Mouse (Mus musculus) urinary bladder, adult 2 months (tissue): ENCODE measurements around the gene Gab3. TPM values are rescaled to one million over a fixed set of nuclear protein-coding genes. Genes with fewer than 3 reads are reported as not detected.
"Not testable (repeated sequence)": the region's sequence is repeated elsewhere in the genome, so short reads cannot be mapped to it uniquely, and the experiment has no call there.

Experiments used
- DNase-seq: peaks from one replicate; pipeline ENCODE4 v3.0.0; 2022; ENCODE audit warnings: low spot score
- polyA plus RNA-seq: library from polyadenylated mRNA; depleted of rRNA; stranded (reverse); fragments of >200 nt; gene quantifications from 2 replicates; pipeline ENCODE4 v1.2.3, GENCODE M21; 2012; rRNA removed

The Gab3 gene
- polyA plus RNA-seq, 1 experiment = 1.3 TPM

DNA sequence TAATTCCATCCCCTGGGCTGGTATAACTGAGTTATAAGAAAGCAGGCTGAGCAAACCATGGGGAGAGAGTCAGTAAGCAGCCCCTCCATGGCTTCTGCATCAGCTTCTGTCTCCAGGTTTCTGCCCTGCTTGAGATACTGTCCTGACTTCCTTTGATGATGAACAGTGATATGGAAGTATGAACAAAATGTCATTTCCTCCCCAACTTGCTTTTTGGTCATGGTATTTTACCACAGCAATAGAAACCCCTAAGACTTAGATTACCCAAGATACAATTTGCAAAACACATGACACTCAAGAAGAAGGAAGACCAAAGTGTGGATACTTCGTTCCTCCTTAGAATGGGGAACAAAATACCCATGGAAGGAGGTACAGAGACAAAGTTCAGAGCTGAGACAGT, 51.2 kb downstream of the Gab3 start:
- DNase-seq = not testable (repeated sequence)

DNA sequence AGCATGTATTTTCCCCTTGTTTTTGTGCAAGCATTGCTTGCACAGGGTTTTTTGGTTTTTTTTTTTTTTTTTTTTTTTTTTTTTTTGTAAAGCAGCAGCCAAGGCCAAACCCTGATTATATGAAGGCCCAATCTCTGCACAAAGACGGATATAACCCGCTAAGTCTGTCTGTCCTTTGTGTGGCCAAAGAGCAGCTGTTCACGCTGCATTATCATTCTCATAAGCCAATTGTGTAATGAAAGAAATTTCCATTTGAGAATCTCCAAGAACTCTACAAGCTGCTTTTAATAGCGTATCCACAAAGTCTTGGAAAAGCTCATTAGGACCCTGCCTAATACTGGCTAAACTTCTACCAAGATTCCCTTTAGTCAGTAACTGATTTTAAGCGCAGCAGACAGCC, 101.5 kb downstream of the Gab3 start:
- no peak for DNase-seq

DNA sequence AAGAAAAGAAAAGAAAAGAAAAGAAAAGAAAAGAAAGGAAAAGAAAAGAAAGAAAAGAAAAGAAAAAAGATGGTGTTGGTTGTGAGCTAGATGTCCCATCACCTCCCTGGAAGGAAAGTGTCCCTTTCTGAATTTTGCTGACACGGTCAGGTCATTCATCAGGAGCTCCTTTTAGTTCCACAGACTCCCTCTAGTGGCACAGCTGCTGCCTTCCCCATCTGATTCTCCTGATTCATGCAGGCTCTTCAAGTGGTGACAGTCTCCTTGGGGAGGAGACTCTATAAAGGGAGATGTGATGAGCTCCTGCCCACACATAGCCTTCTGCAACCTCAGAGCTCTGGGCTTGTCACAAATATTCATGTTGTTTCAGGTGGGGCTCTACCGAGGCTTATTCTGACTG, 122.4 kb downstream of the Gab3 start:
- not testable (repeated sequence) for DNase-seq

DNA sequence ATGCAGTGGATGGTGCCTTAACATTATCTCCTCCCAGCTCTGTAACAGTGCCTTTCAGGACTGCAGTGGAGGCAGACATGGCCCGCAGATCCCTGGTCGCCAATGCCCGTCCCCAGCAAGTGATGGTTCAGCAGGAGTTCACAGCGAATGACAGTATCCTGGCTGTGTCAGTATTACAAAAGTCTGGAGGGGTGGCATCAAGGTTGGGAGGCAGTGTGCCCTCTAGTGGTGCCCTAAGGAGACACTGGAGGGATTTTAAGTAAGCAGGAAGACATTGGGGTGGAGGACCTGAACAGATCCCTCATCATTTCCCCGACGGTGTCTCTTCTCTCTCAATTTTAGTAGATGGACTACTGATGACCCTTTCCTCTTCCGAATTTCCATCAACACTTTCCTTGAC, 126.1 kb downstream of the Gab3 start:
- not testable (repeated sequence) for DNase-seq

Other genes with a start within 250 kb of the Gab3 start
- gene Gm5936, start 248.3 kb downstream of the Gab3 start, polyA plus RNA-seq = not detected in 2 replicates
- 26.4 and 28.9 TPM in 2 replicates for gene Dkc1, start 10.4 kb upstream of the Gab3 start, polyA plus RNA-seq
- gene Mpp1, start 45.6 kb upstream of the Gab3 start, polyA plus RNA-seq = 64.4 and 76.2 TPM in 2 replicates
- gene Smim9, start 78.3 kb upstream of the Gab3 start, polyA plus RNA-seq = 0.34 TPM in 1 of 2 replicates, not detected in the other